Mouse (Mus musculus) large intestine, adult 2 months (tissue): ENCODE results near the gene Zfp423. TPM values are rescaled to one million over a fixed set of nuclear protein-coding genes. Genes with fewer than 3 reads are reported as not detected.

Experiments used
- DNase-seq: peaks from one replicate; pipeline ENCODE4 v3.0.0-alpha.2; 2012; ENCODE audit warnings: low read depth, low spot score
- WGBS: fragments of 180-500 bp; shearing (Covaris S2); methylation state at CpG from one replicate; pipeline ENCODE4 v1.1.7; 2018; 5-methylcytosine and 5-hydroxymethylcytosine counted together
- polyA plus RNA-seq: library from polyadenylated mRNA; depleted of rRNA; stranded (reverse); fragments of >200 nt; gene quantifications from 2 replicates; pipeline ENCODE4 v1.2.3, GENCODE M21; 2012

Gene Zfp423
- polyA plus RNA-seq, 1 experiment: 2.1 TPM

DNA sequence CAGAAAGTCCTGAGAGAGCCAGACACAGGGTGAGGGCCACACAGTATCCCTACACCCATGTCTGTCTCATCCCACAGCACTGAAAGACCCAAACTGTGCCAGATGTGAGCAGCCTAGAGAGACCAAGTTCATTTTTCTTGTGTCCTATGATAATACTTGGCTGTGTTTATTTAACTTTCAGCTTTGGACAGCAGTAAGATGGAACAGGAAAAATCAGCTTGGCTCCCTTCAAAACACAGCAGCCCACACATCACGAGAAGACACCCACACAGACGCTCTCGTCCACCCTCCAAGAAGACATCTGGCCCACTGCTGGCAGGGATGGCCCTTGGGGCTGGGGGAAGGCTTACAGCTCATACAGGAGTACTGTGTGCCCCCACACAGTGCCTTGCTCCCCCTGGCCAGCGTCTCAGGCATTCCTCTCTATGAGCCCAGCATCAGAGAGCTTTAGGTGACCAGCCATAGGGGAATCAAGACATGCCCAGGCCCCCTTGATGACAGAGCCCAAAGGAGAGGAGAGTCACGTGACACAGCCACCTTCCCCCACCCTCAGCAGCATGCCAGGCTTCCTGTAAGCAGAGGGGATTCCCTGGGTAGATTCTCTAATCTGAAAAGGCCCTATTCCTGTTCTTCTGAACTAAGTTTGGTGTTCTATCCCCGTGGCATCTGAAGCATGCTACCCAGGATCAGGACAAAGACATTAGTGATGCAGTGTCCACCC, 45.0 kb downstream of the Zfp423 start:
- 43% methylated on average over 6 of the region's 6 CpGs for WGBS
- DNase-seq: no peak

DNA sequence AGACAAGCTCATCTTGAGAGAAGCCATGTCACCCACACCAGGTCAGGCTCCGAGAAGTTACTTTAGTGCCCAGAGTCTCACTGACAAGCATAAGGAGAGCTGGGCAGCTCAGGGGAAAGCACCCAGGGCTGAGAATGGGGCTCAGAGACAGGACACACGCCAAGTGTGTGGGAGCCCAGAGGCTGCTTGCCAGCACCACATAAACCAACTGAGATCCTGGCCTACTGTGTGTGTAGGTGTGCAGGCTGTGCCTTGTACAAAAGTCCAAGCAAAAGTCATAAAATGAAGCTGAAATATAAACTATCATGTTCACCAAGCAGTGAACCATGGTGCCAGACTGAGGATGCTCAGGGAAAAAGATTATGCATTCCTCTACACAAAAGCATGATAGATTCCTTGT, 50.5 kb downstream of the Zfp423 start:
- 74% methylated on average over 2 of the region's 2 CpGs for WGBS
- DNase-seq: no peak

DNA sequence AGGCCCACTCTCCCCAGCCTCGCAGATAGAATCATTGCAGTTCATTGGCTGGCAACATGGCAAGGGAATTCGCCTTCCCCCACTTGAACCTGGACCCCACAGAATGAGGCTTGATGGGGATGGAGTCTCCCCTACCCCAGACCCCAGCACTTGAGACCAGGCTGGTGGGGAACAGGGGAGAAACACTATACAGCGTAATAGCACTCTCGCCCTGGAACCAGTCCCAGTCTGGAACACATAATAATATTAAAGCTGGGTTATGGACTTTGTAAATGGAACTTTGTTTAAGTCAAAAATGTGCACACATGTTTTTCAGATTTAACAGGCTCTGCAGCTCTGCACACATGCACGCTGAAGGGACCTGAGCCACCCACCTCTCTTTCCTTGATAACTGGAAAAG, 54.0 kb downstream of the Zfp423 start:
- WGBS: 85% methylated on average over 5 of the region's 5 CpGs
- no peak for DNase-seq

DNA sequence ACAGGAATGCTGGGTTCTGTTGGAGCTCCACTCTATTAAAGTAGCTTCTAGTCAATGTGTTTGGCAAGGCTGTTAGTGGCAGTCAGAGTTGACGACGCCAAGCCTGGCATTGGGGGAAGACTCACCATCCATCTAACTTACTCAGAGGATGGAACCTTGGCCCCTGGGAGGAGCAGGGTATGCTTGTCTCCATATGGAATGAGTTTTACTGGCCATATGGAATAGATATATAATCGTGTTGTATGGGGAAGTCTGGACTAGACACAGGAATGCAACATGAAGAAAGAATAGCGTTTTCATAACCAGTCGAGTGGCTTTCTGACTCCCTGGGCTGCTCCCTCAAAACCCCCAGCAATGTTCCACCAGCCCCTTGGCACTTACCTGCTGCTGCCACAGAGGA, 55.3 kb downstream of the Zfp423 start:
- WGBS: 83% methylated on average over 5 of the region's 5 CpGs
- no peak for DNase-seq

- WGBS: 75% methylated on average over 13 of the region's 13 CpGs
- DNase-seq: no peak
Measured at GRCm38 (mm10) chr8:87895203-87896041, 64.0 kb downstream of the Zfp423 start.

DNA sequence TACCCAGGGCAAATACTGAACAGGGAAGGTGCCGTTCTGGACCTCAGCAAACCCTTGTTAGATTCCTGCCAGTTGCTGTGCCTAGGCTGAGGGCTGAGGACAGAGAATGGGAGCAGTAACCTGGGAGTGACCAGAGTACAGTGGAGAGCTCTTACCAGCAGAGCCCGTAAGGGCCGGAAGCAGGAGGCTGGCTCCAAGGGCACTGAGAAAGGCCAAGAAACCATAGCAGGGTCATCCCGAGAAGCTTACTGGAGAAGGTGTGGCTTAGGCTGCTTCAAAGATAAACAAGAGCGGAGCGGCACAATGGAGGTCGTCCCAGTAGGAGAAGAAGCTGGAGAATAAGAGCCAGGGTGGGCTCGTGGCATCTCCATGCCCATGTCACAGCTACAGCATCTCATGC, 65.1 kb downstream of the Zfp423 start:
- DNase-seq: no peak
- 43% methylated on average over 8 of the region's 8 CpGs for WGBS

DNA sequence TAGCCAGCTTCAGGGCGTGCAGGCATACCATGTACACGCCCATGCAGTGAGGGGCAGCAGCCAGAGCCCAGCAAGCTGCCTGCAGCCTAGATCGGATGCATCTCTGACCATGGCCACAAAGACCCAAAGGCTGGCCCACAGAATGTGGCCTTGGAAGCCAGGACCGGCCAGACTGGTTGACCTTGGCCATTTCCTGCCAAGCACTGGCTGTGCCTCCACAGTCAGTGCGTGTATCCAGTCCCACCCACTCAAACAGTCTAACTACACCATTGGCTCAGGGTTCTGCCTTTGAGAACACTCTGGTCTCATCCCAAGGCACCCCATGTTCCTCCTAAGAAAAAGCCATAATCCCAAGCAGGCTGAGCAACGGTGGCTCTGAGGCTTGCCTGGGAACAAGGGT, 65.8 kb downstream of the Zfp423 start:
- DNase-seq: no peak
- WGBS: 39% methylated on average over 6 of the region's 6 CpGs

DNA sequence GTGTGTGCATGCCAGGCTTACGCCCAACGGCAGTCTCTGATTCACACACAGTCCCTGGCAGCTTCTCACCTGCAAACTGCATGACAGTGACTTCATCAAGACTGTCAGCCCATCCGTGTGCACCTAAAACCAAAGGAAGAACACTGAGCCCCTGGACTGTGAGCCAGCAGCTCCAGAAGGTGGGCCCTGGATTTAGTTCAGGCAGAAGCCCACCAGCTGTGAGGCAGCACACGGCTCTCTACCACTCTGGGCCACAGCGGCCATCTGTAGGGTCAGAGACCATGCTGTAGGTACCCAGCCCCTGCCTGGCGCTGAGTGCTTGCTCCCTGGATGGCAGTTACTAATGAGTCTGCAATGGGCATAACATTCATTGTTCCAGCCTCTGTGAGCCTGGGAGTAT, 66.5 kb downstream of the Zfp423 start:
- DNase-seq: no peak
- 87% methylated on average over 6 of the region's 6 CpGs for WGBS

GRCm38 (mm10) chr8:87891884-87892283, 67.5 kb downstream of the Zfp423 start:
- DNase-seq: no peak

DNA sequence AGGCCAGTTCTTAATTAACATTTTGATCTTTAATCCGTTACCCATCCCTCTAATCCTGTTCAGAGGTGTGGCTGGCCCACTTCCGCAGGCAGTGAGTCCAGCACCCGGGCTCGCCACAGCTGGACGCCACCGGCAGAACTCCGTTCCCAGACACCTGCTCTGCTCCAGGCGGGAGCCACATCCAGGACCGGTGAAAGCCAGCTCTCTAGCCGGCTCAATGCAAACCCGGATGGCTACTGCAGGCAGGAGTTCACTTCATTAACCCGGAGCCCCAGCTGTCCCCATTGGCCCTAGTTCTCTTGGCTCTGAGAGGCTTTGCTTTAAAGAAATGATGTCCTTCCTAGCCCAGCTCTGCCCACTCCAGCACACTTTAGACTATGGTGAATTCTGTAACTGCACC, 71.4 kb downstream of the Zfp423 start:
- no peak for DNase-seq
- 78% methylated on average over 12 of the region's 12 CpGs for WGBS

- DNase-seq: no peak
- WGBS: 80% methylated on average over 2 of the region's 2 CpGs
Measured at GRCm38 (mm10) chr8:87881088-87881487, 78.3 kb downstream of the Zfp423 start.

- WGBS: 71% methylated on average over 6 of the region's 6 CpGs
- DNase-seq: no peak
Measured at GRCm38 (mm10) chr8:87875852-87876251, 83.5 kb downstream of the Zfp423 start.

DNA sequence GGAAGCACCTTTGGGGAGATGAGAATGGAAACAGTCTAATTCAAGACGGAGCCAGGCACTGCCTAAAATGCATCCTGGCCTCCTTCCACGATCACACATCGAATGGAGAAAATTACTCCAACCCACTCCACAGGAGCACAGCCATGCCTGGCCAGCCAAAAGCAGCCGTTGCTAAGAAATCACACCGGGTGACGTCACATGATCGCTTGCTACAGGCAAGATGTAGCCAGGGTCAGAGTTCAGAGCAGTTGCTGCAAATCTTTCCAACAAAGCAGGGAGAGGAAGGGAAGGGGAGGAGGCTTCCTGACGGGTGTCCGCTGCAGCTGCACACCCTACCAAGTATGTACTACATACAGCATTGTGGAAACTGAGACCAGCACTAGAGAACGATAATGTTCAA, 83.9 kb downstream of the Zfp423 start:
- 30% methylated on average over 10 of the region's 10 CpGs for WGBS
- DNase-seq: no peak

DNA sequence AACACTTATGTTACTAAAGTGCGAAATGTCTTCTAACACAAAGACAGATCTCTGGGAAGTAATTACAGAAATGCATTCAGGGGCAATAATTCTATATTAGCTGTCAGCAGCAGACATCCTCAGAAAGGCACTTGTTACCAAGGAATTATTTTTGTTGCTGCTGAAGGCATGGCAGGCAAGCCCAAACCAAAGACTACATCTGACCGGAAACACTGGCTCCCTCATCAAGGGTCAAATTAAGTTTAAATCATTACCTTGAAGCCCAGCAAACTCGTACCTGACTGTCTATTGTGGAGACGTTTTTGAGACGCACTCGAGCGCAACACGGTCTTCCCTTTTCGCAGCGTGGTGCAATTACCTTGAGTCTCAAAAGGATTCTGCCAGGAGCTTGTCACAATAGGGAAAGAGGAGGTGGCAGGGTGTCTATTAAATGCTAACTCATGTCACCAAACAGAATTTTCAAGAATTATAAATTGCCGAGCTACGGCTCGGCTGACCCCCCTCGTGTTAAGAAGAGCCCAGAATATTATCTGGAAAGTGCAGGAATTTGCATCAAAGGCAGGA, 86.3 kb downstream of the Zfp423 start:
- DNase-seq: no peak
- 70% methylated on average over 14 of the region's 14 CpGs for WGBS

DNA sequence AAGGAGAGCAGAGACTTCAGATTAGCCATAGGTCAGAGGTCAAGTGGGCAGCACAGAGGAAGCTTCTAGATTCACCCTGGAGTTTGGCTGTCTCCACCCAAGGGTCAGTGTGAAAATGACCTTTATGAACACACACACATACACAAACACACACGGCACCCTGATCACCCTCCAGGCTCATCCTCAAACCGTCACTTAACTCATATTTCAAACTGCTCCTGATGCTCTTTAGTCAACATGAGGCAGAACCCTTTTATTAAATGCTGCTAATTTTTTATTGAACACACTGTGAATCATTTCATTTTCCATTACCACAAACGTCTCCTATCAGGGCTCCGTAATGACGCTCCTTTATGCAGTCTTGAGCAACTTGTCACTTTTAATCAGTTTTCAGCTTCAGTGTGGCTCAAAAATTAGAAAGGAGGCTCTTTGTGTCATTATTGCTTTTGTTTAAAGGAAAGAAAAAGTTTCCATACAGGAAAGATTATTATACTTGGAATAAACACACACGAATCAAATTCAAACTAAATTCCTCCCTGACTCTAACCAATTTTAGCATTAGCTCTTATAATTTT, 87.0 kb downstream of the Zfp423 start:
- WGBS: 74% methylated on average over 6 of the region's 6 CpGs
- DNase-seq: no peak

GRCm38 (mm10) chr8:87866586-87866985, 92.8 kb downstream of the Zfp423 start:
- DNase-seq: no peak
- WGBS: 72% methylated on average over 6 of the region's 6 CpGs

GRCm38 (mm10) chr8:87864236-87864635, 95.2 kb downstream of the Zfp423 start:
- no peak for DNase-seq
- WGBS: 72% methylated on average over 8 of the region's 8 CpGs

DNA sequence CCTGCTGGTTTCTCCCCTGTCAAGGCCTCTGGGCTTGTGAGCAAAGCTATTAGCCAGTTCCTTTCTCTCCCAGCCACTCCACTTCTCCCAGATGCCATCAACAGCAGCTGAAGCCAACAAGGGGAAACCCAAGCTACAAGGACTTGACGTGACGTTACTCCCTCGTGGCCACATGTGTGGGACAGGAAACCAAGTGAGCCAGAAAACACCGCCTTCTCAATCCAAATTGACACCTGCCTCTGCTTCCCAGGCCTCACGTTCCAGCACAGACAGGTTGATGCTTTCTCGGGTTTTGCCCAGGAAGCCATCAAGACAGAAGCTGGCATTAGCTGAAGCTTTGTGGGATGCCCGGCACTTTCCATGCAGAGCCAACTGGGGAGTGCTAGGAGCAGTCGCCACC, 96.3 kb downstream of the Zfp423 start:
- 84% methylated on average over 8 of the region's 8 CpGs for WGBS
- no peak for DNase-seq

DNA sequence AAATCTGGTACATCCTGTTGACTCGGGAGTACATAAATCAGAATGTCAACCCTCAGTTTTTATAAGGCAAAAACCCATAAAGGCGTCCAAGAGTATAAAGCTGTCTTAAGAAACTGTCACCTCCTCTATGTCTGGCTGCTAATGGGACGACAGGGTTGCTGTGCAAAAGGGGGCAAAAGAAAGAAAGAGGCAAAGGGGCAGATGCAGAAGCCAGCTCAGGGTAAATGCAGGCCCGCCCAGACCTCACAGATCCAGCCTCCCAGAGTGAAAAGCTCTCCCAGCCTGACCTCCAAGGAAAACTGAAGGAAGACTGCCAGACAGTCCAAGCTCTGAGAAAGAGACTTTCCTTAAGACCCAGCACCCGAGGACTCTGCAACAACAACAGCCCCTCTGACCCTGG, 97.7 kb downstream of the Zfp423 start:
- DNase-seq: no peak
- WGBS: 14% methylated on average over 5 of the region's 5 CpGs

GRCm38 (mm10) chr8:87860905-87861304, 98.5 kb downstream of the Zfp423 start:
- no peak for DNase-seq
- 48% methylated on average over 6 of the region's 6 CpGs for WGBS

DNA sequence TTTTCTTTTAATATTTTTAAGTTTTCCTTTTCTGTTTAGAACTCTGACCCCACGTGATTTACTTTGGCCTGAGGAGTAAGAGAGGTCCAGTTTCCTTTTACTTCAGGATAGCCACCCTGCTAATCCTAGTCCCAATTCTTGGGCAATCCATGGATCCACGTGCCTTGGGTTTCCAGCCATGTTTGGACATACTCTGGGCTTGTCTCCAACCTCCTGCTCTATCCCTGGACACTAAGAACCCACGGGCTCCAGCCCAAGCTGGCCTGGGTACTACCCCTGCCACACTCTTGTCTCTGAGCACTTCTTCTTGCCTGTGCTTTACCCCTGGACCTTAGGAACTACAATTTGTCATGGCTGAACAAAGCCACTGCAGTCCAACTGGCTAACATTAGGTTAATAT, 107.5 kb downstream of the Zfp423 start:
- 49% methylated on average over 3 of the region's 3 CpGs for WGBS
- no peak for DNase-seq
